Mouse (Mus musculus): ENCODE results near the gene Ptpn18.

DNA sequence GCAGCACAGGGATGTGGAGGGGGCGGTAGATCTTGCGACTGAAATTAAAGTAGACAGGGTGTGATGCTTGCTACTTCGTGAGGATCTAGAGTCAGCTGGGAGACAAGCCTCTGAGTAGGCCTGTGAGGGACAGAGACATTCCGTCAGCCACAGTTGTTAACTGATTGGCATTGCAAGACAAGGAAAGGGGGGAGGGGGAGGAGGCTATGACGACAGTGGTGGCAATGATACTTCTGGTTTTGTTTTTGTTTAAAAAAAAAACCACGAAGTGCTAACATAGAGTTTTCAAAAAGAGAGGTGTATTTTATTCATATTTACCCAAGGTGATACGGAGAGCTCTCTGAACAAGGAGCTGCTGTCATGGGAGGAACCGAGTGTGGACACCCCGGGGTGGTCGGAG lies 24.9 kb downstream of the Ptpn18 start:
- TF ChIP-seq EP300 (IDR thresholded peaks at IDR 0.05; ENCODE audit: insufficient read depth, low read depth, low read length): no peak
- TF ChIP-seq CTCF (IDR thresholded peaks at IDR 0.05): no peak

Measured in heart, adult 2 months (tissue).